Mouse (Mus musculus) T-helper 1 cell (primary cell): ENCODE results near the gene Mip.
"Not testable (repeated sequence)": the region's sequence is repeated elsewhere in the genome, so short reads cannot be mapped to it uniquely, and the experiment has no call there.

Experiments
- in situ Hi-C: fragments of 300-600 bp; cut with MboI, MseI; formaldehyde crosslinking; loops from one replicate; pipeline ENCODE4 v1.15.1; 2025; ENCODE audit warnings: high pct_unique_total_duplicates

Gene Mip

DNA sequence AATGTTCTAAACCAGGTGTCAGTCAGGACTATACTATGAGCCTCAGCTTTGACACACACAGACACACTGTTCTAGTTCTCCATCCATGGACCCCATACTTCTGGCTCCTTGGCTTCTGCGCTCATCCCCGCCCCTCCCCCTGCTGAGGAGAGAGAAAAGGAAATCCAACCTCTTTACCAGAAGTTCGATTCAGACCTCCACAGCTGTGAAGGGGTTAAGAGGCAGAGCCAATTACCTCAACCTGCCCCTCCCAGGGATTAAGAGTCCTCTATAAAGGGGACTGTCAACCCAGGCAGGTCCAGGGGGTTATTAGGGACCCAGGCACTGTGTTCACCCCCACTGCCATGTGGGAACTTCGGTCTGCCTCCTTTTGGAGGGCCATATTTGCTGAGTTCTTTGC is at the start of gene Mip:
TSS of gene Mip (plus strand) at position 301 of the 400 bp plus-strand sequence.
- in situ Hi-C loops = no loop called here

DNA sequence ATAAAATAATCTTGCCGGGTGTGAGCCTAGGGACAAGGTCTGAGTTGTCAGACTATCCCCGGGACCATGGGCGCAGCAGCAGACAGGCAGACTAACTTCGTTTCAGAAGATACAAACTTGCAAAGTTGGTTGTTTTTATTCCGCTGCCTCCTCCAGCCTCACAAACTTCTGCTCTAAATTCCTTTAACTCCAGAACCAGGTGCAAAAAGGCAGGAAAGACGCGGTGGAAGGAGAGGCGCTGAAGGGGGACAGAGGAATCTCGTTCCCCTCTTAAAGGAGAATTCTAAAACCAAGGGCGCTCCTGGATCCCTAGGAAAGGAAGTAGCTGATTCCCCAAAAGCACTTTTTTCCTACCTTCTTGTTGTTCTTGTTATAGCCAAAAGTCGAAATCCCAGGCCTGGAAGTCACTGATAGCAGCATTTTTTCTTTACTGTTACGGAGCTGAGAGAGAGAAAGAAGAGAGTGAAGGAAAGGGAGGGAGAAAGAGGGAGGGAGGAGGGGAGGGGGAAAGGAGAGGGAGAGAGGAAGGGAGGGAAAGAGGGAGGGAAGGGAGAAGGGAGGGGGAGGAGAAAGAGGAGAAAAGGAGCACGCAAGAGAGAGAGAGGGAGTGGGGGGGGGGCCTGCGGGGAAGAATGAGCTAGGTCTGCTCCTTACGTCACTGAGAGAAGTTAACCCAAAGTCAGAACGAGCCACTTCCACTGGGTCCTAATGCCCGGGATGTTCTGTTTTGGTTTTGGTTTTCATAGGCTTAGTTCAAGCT is 49.5 kb upstream of the Mip start:
- in situ Hi-C loops = no loop called here

DNA sequence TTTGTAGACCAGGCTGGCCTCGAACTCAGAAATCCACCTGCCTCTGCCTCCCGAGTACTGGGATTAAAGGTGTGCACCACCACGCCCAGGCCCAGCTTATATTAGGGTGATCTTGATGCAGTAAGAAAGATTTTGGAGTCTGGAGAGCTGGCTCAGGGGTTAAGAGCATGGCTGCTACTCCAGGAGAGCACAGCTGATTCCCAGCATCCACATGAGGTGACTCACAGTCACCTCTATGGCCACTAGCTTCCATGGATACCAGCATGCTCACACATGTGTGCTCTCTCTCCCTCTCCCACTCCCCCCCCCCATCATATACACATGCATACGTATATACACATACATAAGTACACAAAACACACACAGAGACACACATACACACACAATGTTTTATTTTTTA is 48.3 kb upstream of the Mip start:
- in situ Hi-C loops = no loop called here

DNA sequence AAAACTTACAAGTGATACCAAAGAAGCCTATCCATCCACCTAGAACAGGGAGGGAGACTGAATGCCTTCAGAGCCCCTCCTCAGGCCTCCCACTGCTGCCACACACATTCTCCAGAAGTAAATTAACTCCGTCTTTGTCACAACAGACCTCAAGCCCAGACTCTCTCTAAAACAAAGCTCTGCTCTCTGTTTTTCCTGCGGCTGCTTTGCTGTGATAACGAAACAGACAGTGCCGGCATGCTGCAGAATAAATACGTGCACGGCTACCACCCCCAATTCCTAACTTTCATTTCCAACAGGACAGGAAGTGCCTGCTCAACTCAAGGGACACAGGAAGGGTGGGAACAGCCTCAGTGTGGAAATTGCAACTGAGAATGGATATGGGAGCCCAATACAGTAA is 45.6 kb upstream of the Mip start, which contains the start of gene Rbms2:
TSS of gene Rbms2 (minus strand) at position 309 of the 400 bp plus-strand sequence.
- in situ Hi-C loops = loop anchor here (5.0 kb wide), 1 partner anchor 38 kb away; no protein-coding TSS in a partner anchor

DNA sequence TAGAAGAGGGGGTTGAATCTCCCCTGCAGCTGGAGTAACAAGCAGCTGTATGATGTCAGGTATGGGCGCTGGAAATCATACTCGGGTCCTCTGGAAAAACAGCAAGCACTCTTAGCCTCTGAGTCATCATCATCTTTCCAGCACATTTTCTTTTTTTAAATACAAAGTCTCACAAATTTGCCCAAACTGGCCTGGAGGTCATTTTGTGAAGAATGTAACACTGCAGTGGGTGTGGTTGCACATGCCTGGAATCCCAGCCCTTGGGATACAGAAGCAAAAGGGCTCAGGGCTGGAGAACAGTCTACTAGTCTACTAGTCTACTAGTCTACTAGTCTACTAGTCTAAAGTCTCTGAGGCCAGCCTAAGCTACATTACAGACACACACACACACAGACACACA is 41.3 kb upstream of the Mip start:
- in situ Hi-C loops = loop anchor here (5.0 kb wide), 1 partner anchor 42 kb away; no protein-coding TSS in a partner anchor

DNA sequence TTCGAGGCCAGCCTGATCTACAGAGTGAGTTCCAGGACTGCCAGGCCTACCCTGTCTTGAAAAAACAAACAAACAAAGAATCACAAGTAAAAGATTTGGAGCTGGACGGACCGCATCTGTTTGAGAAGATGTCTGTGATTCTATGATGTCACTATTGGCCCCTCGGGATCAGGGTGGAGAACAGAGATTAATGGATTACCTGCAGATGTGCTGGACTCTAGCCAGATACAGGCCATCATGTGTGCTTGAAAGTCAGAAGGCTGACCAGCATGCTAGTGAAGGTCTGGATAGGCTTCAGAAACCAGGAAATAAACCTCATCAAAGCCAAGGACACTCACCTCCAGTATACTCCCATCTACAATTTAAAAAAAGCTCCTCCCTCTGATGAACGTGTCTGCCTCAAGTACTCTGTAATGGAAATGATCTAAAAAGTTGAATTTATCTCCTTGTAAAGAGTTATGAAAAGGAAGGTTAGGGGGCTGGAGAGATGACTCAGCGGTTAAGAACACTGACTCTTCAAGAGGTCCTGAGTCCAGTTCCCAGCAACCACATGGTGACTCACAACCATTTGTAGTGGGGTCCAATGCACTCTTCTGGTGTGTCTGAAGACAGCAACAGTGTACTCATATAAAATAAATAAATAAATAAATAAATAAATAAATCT is 40.2 kb upstream of the Mip start:
- in situ Hi-C loops = loop anchor here (5.0 kb wide), 2 partner anchors 88 to 238 kb away; no protein-coding TSS in a partner anchor

DNA sequence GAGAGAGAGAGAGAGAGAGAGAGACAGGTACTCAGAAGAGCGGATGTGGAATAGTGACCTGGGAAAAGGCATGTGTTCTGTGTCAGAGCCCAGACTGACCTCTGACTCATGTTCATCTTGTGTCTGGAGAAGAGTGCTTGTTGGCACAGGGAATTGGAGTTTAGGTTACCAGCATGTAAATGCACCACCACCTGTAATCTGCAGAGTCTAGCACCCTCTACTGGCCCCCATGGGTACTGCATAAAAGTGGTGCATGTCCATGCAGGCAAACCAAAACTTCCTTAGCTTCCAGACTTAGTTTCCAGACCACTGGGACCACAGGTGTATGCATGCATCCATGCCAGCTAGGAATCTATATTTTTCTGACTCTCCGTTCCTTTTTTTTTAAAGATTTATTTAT is 39.7 kb upstream of the Mip start:
- in situ Hi-C loops = loop anchor here (5.0 kb wide), 2 partner anchors 89 to 239 kb away; no protein-coding TSS in a partner anchor

DNA sequence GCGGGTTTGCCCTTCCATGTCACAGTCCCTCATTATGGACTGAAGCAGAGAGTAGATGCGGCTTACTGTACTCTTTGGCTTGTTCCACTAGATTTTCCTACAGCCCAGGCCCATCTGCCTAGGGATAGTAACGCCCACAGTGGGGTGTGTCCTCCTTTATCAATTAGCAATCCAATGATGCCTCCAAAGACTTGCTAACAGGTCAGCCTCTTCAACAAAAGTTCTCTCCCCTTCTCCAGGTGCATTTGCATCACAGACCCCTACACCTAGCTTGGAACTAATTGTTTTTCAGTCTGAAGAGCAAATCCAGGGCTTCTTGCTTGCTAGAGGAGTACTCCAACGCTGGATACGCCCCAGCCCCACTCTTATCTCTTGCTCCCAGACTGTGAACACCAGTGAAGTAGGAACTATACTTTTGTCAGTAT is 38.4 kb upstream of the Mip start:
- in situ Hi-C loops = loop anchor here (5.0 kb wide), 2 partner anchors 90 to 240 kb away; no protein-coding TSS in a partner anchor

DNA sequence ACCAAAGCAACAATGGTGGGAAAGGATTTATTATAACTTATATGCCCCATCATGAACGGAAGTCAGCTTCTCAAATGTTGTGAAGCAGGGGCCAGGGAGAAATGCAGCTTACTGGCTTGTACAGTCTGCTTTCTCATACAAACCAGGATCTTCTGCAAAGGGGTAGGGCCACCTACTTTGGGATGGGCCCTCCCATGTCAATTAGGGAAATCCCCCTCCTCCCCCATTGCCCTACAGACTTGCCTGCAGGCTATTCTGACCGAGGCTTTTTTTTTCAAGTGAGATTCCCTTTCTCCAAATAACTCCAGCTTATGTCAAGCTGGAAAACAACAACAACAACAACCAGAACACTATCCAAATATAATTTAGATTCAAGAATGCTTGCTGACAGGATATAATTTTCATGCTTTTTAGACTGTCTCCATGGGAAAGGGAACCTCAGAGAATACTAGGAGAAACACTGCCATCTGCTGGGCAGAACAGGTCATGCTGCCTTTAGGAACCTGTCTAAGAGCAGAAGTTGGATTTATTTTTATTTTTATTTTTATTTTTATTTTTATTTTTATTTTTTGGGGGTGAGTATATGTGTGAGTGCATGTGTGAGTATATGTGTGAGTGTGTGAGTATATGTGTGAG is 37.3 kb upstream of the Mip start:
- in situ Hi-C loops = loop anchor here (5.0 kb wide), 2 partner anchors 91 to 241 kb away; no protein-coding TSS in a partner anchor

DNA sequence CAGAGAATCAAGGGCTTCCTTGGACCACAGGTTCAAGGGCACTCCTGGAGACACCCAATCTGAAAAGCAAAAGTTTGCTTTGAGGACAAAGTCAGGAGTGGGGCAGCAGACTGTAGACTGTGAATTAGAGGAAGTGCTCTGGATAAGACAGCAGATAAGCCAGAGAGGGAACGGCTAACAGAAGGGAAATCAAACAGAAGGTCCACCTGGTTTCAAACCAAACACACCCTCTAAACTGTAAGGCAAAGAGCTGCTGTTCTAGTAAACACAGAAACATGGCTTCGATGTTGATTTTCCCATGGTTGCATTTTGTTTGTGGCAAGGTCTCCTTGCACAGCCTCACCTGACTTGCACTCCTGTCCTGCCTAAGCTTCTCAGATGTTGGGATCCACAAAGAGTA is 34.2 kb upstream of the Mip start:
- in situ Hi-C loops = no loop called here

DNA sequence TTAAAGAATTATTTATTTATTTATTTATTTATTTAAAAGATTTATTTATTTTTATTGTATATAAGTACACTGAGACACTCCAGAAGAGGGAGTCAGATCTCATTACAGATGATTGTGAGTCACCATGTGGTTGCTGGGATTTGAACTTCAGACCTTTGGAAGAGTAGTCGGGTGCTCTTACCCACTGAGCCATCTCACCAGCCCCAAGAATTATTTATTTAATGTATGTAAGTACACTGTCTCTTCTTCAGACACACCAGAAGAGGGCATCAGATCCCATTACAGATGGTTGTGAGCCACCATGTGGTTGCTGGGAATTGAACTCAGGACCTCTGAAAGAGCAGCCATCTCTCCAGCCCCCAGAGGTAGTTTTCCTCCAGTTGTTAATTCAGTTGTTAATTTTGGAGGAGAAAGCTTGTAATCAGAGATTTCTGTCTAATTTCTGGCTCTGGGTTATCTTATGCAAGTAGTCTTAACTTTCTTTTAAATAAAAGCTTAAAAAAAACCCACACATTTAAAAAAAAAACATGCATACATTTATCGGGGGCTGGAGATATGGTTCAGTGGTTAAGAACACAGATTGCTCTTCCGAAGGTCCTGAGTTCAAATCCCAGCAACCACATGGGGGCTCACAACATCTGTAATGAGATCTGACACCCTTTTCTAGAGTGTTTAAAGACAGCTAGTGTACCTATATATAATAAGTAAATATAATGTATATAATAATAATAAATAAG is 33.4 kb upstream of the Mip start:
- in situ Hi-C loops = not testable (repeated sequence)

DNA sequence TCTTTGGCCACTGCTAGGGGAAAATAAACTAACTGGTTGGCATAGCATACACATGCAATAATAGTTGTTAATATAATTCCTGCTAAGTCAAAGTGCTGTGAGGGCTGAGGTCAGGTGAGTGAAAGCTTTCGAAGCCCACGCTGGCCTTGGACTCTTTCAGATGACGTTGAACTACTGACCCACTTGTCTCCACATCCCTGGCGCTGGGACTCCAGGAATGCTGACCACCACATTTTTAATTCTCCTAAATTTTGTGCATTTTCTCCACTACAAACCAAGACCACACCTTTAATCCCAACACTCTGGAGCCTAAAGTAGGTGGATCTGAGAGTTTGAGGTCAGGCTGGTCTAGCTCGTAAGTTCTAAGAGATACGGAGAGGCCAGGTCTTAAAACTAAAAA is 32.5 kb upstream of the Mip start:
- in situ Hi-C loops = no loop called here

DNA sequence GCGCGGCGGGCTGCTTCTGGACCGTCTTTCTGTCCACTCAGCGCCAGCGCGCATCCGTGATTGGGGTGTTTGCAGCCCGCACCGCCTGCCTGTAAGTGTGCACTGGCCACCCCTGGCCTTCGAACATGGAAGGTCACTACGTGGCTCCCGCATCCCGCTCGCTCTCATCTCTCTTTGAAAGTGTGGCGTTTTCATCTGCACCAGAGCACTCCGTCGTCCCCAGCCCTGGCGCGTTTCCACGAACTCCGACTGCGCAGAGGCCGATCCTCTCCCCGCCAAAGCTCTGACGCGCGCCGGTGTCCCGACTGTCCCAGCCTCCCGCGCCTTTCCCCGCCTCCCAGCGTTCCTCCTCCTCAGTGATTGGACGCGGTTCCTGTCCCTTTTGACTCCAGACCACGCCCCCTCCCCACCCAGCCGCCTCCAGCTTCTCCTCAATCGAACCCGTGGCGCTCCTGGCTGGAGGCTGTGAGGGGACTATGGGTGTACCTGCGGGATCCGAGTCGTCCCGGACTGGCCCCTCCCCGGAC is 31.6 kb upstream of the Mip start, which contains the start of gene Gls2:
TSS of gene Gls2 (plus strand) at position 434 of the 527 bp plus-strand sequence.
- in situ Hi-C loops = no loop called here

DNA sequence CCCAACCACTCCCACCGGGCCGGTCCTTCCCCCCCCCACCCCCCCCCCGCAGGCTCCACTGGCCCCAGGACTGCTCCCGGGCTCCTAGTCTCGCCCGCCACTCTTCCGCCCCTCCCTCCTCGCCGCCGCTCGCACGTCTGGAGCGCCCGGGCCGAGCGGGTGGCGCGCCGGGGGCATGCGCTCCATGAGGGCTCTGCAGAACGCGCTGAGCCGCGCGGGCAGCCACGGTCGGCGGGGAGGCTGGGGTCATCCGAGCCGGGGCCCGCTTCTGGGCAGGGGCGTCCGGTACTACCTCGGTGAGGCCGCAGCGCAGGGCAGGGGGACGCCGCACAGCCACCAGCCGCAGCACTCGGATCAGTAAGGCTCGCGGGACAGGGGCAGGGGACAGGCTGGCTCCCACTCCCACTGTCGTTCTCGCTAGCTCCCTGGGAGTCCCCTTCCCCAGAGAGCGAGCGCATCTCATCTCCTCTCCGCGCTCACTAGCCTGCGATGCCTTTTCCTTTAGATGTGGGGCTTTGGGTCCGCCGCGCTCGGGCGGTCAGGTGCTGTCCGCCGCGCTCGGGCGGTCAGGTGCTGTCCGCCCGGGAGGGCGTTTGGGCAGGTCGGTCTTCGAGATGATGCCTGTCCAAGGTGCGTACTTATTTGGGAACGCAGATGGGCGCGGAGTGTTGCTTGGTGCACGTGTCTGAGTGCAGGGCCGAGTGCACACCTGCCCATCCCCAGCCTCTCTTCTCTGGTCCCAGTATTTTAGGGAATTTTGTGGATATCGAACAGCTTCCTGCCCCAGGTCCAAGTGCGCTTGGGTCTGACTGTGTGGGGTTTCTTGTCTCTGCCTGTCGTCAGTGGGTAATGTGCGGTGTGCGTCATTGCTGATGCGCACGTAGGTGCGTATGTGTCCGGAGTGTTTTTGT is 30.8 kb upstream of the Mip start:
- in situ Hi-C loops = no loop called here

DNA sequence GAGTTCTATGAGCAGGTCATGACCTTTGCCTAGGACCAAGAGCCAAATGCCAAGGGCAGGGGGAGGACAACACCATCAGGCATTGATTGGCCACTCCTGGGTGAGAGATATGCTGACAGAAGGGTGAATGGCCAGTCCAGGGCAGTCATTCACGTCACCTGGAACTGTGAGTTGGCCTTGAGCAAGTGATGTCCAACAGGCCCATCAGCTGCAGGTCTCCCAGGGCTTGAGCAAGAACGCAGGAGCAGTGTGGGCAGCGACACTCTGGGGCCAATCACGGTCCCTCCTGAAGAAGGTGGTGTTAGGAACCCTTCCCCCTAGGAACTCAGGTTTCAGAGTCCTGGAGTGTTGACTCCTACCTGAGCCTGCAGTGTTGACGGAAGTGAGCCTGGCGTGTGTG is 23.8 kb upstream of the Mip start:
- in situ Hi-C loops = no loop called here

DNA sequence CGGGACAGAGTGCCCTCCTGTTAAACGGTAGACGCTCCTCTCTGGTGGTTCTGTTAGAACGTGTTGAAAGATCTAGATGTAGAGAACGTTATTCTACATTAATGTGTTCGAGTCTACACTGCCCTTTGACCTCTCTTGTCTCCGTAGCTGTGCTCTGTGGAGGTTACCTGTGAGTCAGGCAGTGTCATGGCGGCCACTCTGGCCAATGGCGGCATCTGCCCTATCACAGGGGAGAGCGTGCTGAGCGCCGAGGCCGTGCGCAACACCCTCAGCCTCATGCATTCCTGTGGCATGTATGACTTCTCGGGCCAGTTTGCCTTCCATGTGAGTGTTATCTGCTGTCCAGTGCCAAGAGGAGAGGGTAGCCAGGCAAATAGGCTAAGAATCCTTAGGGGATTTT is 20.7 kb upstream of the Mip start:
- in situ Hi-C loops = no loop called here

DNA sequence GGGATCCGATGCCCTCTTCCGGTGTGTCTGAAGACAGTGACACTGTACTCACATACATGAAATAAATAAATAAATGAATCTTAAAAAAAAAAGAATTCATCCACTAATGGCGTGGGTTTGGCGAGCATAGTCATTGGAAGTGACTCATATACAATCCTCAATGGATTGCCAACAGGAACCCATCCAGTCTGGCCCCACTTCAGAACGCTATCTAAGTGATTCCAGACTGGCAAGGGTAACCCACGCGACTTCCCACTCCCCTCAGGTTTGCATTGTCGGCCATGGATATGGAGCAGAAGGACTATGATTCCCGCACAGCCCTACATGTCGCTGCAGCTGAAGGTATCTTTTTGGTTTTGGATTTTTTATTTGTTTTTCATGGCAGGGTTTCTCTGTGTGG is 17.3 kb upstream of the Mip start:
- in situ Hi-C loops = no loop called here

DNA sequence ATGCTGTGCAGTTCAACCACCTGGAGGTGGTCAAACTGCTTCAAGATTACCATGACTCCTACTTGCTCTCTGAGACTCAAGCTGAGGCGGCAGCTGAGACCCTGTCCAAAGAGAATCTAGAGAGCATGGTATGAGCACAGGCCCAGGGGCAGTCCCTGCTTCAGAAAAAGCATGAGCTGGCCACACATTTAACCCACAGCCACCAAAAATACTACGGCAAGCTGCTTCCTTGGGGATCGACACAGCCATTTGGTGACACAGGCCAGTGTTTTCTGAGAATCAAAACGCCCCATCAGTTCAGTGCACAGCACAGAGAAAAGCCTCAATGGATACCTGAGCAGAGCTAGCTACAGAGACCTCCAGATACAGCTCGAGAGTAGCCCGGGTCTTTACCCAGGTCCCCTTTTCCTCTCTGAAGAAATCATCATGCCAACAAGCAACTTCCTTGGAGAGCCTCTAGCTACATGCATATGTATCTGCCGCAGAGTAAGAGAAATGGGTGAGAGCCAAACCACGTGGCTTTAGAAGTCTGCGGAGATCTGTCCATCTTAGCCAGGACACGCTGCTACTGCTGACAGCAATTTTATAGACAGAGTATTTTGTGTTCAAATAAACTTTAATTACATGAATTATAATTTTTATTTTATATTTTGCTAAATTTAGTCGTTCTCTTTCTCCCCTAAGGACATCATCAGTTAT is 16.2 kb upstream of the Mip start:
- in situ Hi-C loops = no loop called here

DNA sequence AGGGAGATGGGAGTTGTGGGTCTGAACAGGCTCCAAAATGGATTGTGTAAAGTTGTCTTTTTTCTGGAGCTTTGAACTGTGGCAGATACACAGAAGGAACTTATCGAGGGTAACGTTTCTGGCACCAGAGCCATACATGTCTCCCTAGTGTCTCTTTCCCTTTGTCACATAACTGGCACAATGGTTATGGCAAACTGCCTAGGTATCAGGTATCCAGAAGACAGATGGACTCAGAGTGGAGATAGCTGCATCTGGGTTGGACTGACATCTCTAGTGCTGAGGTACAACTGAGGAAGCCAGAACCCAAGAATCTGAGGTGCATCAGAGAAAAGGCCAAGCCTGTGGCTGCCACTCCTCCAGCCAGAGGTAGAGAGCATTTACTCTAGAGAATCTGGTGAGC is 15.5 kb upstream of the Mip start:
- in situ Hi-C loops = no loop called here

DNA sequence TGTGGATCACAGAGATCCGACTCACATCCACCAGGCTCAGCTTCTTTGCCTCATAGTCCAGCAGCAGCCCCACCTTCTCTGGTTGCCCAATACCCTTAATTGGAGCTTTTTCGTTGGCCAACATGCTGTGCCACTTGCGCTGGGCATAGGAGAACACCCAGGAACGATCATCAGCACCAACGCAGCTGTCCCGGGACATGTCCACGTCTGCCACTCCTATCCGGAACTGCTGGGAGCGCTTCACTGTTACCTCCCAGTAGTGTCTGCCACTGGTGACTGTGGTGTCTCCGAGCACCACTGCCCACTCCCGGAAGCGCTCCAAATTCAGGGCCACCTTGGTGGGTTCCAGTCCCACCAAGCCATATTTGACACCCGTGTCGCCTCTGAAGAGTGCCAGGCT is 14.7 kb upstream of the Mip start:
- in situ Hi-C loops = no loop called here
